Mouse (Mus musculus): ENCODE data around the gene Magt1. TPM values are rescaled to one million over a fixed set of nuclear protein-coding genes. Genes with fewer than 3 reads are reported as not detected.
"Not testable (repeated sequence)": the region's sequence is repeated elsewhere in the genome, so short reads cannot be mapped to it uniquely, and the experiment has no call there.

Magt1 gene
- polyA plus RNA-seq, 1 experiment from 2014 or later, result 55.7 TPM

DNA sequence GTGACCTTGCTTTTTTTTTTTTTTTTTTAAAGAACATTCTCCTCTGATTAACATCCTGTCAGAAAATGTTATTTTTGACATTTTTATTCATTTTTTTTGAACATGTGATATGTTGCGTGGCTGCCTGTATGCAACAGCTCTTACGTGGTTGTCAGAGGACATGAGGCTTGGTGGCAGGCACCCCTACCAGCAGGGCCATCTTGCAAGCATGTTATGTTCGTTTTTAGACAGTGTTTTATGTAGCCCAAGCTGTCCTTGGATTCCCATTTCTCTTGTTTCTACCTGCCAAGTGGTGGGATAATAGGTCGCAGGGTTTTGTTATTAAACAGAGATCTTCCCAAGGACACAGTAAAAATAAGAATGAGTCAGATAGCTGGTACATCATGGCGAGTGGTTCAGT is 18.5 kb upstream of the Magt1 start:
- no peaks in the 10 kb centered on the region for H3K9me3 ChIP-seq (ENCODE audit: control insufficient read depth, low read length)
- DNase-seq (ENCODE audit: low spot score), result no peak
- H3K27ac ChIP-seq (ENCODE audit: low read depth, low read length), result no peak overlapping the region
- no peak overlapping the region for H3K4me3 ChIP-seq (ENCODE audit: low read depth, low read length)
- H3K27me3 ChIP-seq (ENCODE audit: control insufficient read depth, insufficient read depth, low read length), result no peaks in the 10 kb centered on the region
- no peaks in the 10 kb centered on the region for H3K36me3 ChIP-seq (ENCODE audit: control insufficient read depth, insufficient read depth, low read length)
- H3K4me1 ChIP-seq (replicated peaks; ENCODE audit: control insufficient read depth, insufficient read depth, low read length), result no peaks in the 10 kb centered on the region
- no peak overlapping the region for H3K4me2 ChIP-seq (replicated peaks; ENCODE audit: low read depth, low read length)
- H3K9ac ChIP-seq (ENCODE audit: low read depth, low read length), result no peak overlapping the region
- ATAC-seq (ENCODE audit: low FRiP score), result no peak
- WGBS, result 85% methylated on average over 5 of the region's 5 CpGs

DNA sequence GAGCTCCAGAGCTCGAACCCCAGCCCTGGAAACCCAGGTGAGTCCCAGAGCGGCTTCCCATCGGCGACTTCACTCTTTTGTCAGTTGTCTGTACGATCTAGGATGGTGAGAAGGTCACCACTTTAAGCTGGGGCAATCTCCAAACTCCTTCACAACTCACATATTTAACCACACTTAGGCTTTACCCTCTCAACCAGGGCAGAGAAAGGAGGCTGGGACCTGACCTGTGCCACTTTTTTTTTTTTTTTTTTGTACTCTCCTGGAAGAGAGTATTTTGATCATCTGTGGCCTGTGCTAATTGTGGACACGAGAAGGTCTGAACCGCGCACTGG is 15.6 kb upstream of the Magt1 start:
- WGBS, result 28% methylated on average over 8 of the region's 8 CpGs
- Histone ChIP-seq H3K4me2 (replicated peaks; ENCODE audit: low read depth, low read length) (peak overlapping the region; percentile 25), H3K27me3 (ENCODE audit: control insufficient read depth, insufficient read depth, low read length) (no peaks in the 10 kb centered on the region), H3K9ac (ENCODE audit: low read depth, low read length) (peak overlapping the region; percentile 58), H3K4me1 (replicated peaks; ENCODE audit: control insufficient read depth, insufficient read depth, low read length) (no peaks in the 10 kb centered on the region), H3K9me3 (ENCODE audit: control insufficient read depth, low read length) (no peaks in the 10 kb centered on the region), H3K36me3 (ENCODE audit: control insufficient read depth, insufficient read depth, low read length) (no peaks in the 10 kb centered on the region), H3K27ac (ENCODE audit: low read depth, low read length) (peak overlapping the region; percentile 54; the same call in 1 of the 2 replicates), H3K4me3 (ENCODE audit: low read depth, low read length) (peak overlapping the region; percentile 40)
- DNase-seq (ENCODE audit: low spot score) (no peak), ATAC-seq (ENCODE audit: low FRiP score) (no peak; the same call in 1 of the 2 replicates)

DNA sequence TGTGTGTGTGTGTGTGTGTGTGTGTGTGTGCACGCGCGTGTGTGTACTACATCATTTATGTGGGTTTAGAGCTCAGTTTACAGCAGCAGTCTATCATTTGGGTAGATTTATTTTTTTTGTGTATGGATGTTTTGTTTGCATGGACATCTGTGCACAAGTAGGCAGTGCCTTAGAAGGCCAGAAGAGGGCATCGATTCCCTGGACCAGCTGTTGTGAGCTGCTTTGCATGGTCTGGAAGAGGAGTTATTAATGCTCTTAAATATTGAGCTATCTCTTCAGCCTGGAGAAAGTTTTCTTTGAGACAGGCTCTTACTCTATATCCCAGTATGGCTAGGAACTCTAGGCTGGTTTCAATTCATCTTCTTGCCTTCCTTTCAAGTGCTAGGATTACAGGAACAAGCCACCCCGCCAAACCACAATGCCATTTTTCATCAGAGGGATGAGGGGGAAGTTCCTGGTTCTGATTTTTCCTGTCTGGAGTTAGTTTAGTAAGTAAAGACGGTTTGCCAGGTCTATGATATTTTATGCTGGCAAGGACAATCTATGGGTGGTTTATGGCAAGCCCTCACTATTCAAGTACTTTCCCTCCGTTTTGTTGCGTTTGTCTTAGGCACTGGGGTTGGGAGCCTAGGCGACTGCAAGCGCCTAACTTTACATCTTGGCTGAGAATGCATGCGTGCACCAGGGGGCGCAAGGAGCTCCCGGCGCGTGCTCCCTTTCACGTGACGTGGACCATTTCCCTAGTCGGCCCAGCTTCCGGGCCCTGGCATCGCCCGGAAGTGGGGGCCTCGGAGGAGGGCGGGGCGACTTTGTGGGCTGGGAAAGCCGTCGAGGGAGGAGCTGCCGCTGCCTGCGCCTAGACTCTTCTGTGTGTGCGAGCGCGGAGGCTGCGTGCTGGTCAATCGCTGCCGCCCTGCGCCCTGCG is 15.0 kb upstream of the Magt1 start, which contains the start of gene Atp7a:
Atp7a (plus strand) TSS at position 859 of the 925 bp plus-strand sequence.
- H3K27me3 ChIP-seq (ENCODE audit: control insufficient read depth, insufficient read depth, low read length), result no peaks in the 10 kb centered on the region
- 19% methylated on average over 35 of the region's 36 CpGs for WGBS
- peak; percentile 89 for DNase-seq (ENCODE audit: low spot score)
- H3K9me3 ChIP-seq (ENCODE audit: control insufficient read depth, low read length), result no peaks in the 10 kb centered on the region
- H3K27ac ChIP-seq (ENCODE audit: low read depth, low read length), result peak within 1 kb of the TSS; percentile 54; the same call in 1 of the 2 replicates
- peak within 1 kb of the TSS; percentile 25 for H3K4me2 ChIP-seq (replicated peaks; ENCODE audit: low read depth, low read length)
- H3K4me3 ChIP-seq (ENCODE audit: low read depth, low read length), result peak within 1 kb of the TSS; percentile 40
- peak within 1 kb of the TSS; percentile 58 for H3K9ac ChIP-seq (ENCODE audit: low read depth, low read length)
- no peaks in the 10 kb centered on the region for H3K4me1 ChIP-seq (replicated peaks; ENCODE audit: control insufficient read depth, insufficient read depth, low read length)
- ATAC-seq (ENCODE audit: low FRiP score), result peak; percentile 97
- H3K36me3 ChIP-seq (ENCODE audit: control insufficient read depth, insufficient read depth, low read length), result no peaks in the 10 kb centered on the region

DNA sequence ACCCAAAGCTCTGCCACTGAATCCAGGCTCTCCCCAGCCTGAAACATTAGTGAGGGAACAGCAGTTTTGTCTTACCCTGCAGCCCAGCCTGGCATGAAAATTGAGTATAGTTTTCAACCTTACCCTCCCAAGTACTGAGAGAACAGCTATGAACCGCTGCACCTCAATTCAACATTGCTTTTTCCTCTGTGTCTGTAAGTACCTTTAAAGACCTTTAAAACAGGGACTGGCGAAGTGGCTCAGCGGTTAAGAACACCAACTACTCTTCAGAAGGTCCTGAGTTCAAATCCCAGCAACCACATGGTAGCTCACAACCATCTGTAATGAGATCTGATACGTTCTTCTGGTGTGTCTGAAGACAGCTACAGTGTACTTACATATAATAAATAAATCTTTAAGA is 5.8 kb upstream of the Magt1 start:
- no peak overlapping the region for H3K4me3 ChIP-seq (ENCODE audit: low read depth, low read length)
- H3K36me3 ChIP-seq (ENCODE audit: control insufficient read depth, insufficient read depth, low read length), result no peaks in the 10 kb centered on the region
- ATAC-seq (ENCODE audit: low FRiP score) (no peak), DNase-seq (ENCODE audit: low spot score) (no peak)
- H3K27me3 ChIP-seq (ENCODE audit: control insufficient read depth, insufficient read depth, low read length), result no peaks in the 10 kb centered on the region
- H3K4me2 ChIP-seq (replicated peaks; ENCODE audit: low read depth, low read length), result no peak overlapping the region
- H3K27ac ChIP-seq (ENCODE audit: low read depth, low read length), result no peak overlapping the region
- no peaks in the 10 kb centered on the region for H3K9me3 ChIP-seq (ENCODE audit: control insufficient read depth, low read length)
- WGBS, result 83% methylated on average over 4 of the region's 4 CpGs
- H3K9ac ChIP-seq (ENCODE audit: low read depth, low read length), result no peak overlapping the region
- H3K4me1 ChIP-seq (replicated peaks; ENCODE audit: control insufficient read depth, insufficient read depth, low read length), result no peaks in the 10 kb centered on the region

DNA sequence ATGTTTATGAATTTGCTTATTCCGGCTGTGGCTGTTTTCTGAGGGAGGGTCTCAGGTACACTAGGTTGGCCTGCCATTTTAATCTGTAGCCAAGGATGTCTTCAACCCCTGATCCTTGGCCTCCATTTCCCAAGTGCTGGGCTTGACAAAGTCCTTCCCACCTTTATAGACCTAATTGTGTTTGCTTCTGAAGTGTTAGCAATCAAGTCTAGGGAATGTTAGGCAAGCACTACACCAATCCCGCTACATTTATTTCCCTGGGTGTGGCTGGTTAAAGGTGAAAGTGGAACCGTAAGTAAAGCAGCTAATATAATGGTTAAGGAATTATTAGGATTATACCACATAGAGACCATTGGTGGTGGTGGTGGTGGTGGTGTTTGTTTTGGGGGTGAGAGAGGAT is 5.4 kb upstream of the Magt1 start:
- ATAC-seq (ENCODE audit: low FRiP score), result no peak
- Histone ChIP-seq H3K4me2 (replicated peaks; ENCODE audit: low read depth, low read length) (no peak overlapping the region), H3K4me1 (replicated peaks; ENCODE audit: control insufficient read depth, insufficient read depth, low read length) (no peaks in the 10 kb centered on the region), H3K9ac (ENCODE audit: low read depth, low read length) (no peak overlapping the region), H3K27ac (ENCODE audit: low read depth, low read length) (no peak overlapping the region), H3K4me3 (ENCODE audit: low read depth, low read length) (no peak overlapping the region), H3K9me3 (ENCODE audit: control insufficient read depth, low read length) (no peaks in the 10 kb centered on the region), H3K36me3 (ENCODE audit: control insufficient read depth, insufficient read depth, low read length) (no peaks in the 10 kb centered on the region), H3K27me3 (ENCODE audit: control insufficient read depth, insufficient read depth, low read length) (no peaks in the 10 kb centered on the region)
- WGBS, result 90% methylated on average over 3 of the region's 3 CpGs
- no peak for DNase-seq (ENCODE audit: low spot score)

DNA sequence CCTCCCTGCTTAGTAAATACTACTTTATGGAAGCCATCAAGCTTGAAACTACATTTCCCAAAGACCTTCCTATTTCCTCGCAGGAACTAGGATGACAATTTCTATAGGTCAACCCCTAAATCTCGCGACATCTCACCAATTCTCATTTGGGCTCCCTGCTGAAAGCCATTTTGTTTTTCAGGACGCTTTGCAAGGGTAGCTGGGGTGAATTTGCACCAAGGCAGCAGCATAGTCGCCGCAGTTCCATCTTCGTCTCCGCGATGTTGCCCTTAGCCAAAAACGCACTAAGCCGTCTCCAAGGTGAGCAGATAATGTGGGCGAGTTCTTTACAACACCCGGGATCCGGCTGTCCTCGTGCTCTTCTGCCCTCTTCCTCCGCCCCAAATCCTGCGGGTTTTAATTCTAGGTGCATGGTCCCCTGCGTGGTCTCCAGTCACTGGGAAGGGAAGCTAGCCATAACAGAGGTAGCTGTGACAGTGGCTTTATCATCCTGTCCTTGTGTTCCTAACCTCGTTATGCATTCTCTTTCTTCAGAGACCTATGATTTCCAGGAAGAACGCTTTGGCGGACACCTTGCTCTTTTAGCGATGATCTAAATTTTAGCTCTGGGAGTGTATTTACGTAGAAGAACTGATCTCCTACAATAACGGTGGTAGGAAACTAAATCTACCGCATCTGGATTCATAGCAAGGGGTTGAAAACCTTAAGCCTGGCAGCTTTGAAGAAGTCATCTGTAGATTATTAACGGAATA is 4.0 kb upstream of the Magt1 start, which contains the start of gene Cox7b:
Cox7b (plus strand) TSS at position 130 of the 752 bp plus-strand sequence.
- H3K4me2 ChIP-seq (replicated peaks; ENCODE audit: low read depth, low read length), result peak within 1 kb of the TSS; percentile 31
- H3K27ac ChIP-seq (ENCODE audit: low read depth, low read length), result peak within 1 kb of the TSS; percentile 62
- H3K9me3 ChIP-seq (ENCODE audit: control insufficient read depth, low read length), result no peaks in the 10 kb centered on the region
- H3K4me3 ChIP-seq (ENCODE audit: low read depth, low read length), result peak within 1 kb of the TSS; percentile 49
- no peaks in the 10 kb centered on the region for H3K27me3 ChIP-seq (ENCODE audit: control insufficient read depth, insufficient read depth, low read length)
- 19% methylated on average over 26 of the region's 26 CpGs for WGBS
- peak within 1 kb of the TSS; percentile 60 for H3K9ac ChIP-seq (ENCODE audit: low read depth, low read length)
- ATAC-seq (ENCODE audit: low FRiP score) (peak; percentile 43; the same call in 1 of the 2 replicates), DNase-seq (ENCODE audit: low spot score) (peak; percentile 82)
- H3K4me1 ChIP-seq (replicated peaks; ENCODE audit: control insufficient read depth, insufficient read depth, low read length), result no peaks in the 10 kb centered on the region
- no peaks in the 10 kb centered on the region for H3K36me3 ChIP-seq (ENCODE audit: control insufficient read depth, insufficient read depth, low read length)

DNA sequence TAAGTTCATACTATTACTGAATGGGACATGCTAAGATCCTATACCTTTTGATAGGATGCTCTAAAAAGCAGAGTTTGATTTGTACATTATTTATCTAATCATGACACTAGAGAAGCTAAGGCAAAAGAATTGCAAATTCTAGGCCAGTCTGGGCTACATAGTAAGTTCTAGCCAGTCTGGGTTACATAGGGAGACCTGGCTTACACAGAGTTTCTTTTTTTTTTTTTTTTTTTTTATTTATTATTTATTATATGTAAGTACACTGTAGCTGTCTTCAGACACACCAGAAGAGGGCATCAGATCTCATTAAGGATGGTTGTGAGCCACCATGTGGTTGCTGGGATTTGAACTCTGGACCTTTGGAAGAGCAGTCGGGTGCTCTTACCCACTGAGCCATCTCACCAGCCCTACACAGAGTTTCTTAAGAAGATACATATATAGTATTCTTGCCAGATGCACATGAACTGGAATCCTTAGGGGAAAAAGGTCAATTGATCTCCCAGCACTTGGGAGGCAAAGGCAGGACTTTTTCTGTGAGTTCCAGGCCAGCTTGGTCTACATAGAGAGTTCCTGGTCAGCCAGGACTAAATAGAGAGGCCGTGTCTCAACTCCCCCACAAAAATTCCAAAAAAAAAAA is 3.2 kb upstream of the Magt1 start:
- not testable (repeated sequence) for H3K9me3 ChIP-seq (ENCODE audit: control insufficient read depth, low read length); H3K4me2 ChIP-seq (replicated peaks; ENCODE audit: low read depth, low read length); H3K9ac ChIP-seq (ENCODE audit: low read depth, low read length); ATAC-seq (ENCODE audit: low FRiP score); H3K27me3 ChIP-seq (ENCODE audit: control insufficient read depth, insufficient read depth, low read length); H3K4me1 ChIP-seq (replicated peaks; ENCODE audit: control insufficient read depth, insufficient read depth, low read length); H3K36me3 ChIP-seq (ENCODE audit: control insufficient read depth, insufficient read depth, low read length); DNase-seq (ENCODE audit: low spot score); H3K27ac ChIP-seq (ENCODE audit: low read depth, low read length); H3K4me3 ChIP-seq (ENCODE audit: low read depth, low read length)
- WGBS, result 71% methylated on average over 2 of the region's 2 CpGs

DNA sequence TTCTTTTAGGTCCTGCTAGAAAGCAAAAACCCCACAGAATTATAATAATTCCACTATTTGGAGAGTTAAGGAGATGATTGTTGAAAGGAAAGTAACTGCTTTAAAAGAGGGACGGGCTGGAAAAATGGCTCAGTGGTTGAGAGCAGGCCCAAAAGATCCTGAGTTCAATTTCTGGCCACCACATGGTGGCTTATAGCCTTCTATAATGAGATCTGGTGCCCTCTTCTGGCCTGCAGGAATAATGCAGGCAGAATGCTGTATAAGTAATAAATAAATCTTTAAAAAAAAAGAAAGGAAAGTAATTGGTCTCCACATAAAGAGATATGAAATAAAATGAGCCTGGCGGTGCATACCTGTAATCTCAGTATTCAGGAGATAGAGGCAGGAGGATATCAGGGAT is 1.5 kb upstream of the Magt1 start:
- peak; percentile 56 for DNase-seq (ENCODE audit: low spot score)
- no peak for ATAC-seq (ENCODE audit: low FRiP score)
- H3K36me3 ChIP-seq (ENCODE audit: control insufficient read depth, insufficient read depth, low read length), result no peaks in the 10 kb centered on the region
- no peak overlapping the region for H3K27ac ChIP-seq (ENCODE audit: low read depth, low read length)
- no peak overlapping the region for H3K4me2 ChIP-seq (replicated peaks; ENCODE audit: low read depth, low read length)
- 32% methylated on average over 2 of the region's 2 CpGs for WGBS
- no peak overlapping the region for H3K4me3 ChIP-seq (ENCODE audit: low read depth, low read length)
- H3K9ac ChIP-seq (ENCODE audit: low read depth, low read length), result no peak overlapping the region
- no peaks in the 10 kb centered on the region for H3K4me1 ChIP-seq (replicated peaks; ENCODE audit: control insufficient read depth, insufficient read depth, low read length)
- no peaks in the 10 kb centered on the region for H3K27me3 ChIP-seq (ENCODE audit: control insufficient read depth, insufficient read depth, low read length)
- H3K9me3 ChIP-seq (ENCODE audit: control insufficient read depth, low read length), result no peaks in the 10 kb centered on the region
